Mouse (Mus musculus) liver, postnatal 0 days (tissue): ENCODE measurements at regions not wholly inside any gene's neighbourhood (a gene's known extent, or its start where the extent isn't known, plus 50 kb on each side); places are given as distances from the start of the nearest gene placed in this dataset.

Source experiments
- CTCF ChIP-seq: sonication (generic); IDR thresholded peaks from 2 replicates; pipeline ENCODE4 v1.5.1; 2016; ENCODE audit warnings: antibody characterized with exemption, low read depth
- EP300 ChIP-seq: IDR thresholded peaks from 2 replicates; pipeline ENCODE4 v1.6.1; 2016; ENCODE audit warnings: antibody characterized with exemption, low read depth, mild to moderate bottlenecking

DNA sequence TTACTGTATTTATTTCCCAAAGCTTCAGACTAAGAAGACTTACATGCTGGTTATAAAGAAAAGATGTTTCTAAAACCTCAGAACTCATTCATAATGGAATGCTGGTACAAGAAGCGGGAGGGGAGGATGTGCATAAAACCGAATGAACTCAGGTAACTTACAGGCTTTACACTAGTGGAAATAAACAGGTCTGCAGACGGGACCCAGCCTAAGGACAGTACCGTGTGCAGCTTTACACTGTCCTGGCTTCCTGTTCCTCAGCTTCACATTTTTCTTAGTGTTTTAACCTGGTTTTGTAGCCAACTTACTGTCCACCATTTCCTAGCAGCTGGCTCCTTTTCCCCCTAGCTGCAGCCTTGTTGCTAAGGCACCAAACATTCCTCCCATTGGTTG is 196.1 kb upstream of the Zfp804b start:
- TF ChIP-seq CTCF (no peak), EP300 (no peak)
